Mouse (Mus musculus) spleen, adult 12 weeks (tissue): ENCODE measurements around the gene Exosc8.
"Not testable (repeated sequence)": the region's sequence is repeated elsewhere in the genome, so short reads cannot be mapped to it uniquely, and the experiment has no call there.

Source experiments
- DNase-seq: peaks from one replicate; pipeline ENCODE4 v3.0.0; 2022; ENCODE audit warnings: low spot score

The Exosc8 gene

GRCm38 (mm10) chr3:54735247-54736046, at the start of gene Exosc8, which contains the start of gene Alg5:
Gene Exosc8, minus strand, starts transcription at chr3:54735393.
Gene Alg5, plus strand, starts transcription at chr3:54735539.
- peak; percentile 94 for DNase-seq

DNA sequence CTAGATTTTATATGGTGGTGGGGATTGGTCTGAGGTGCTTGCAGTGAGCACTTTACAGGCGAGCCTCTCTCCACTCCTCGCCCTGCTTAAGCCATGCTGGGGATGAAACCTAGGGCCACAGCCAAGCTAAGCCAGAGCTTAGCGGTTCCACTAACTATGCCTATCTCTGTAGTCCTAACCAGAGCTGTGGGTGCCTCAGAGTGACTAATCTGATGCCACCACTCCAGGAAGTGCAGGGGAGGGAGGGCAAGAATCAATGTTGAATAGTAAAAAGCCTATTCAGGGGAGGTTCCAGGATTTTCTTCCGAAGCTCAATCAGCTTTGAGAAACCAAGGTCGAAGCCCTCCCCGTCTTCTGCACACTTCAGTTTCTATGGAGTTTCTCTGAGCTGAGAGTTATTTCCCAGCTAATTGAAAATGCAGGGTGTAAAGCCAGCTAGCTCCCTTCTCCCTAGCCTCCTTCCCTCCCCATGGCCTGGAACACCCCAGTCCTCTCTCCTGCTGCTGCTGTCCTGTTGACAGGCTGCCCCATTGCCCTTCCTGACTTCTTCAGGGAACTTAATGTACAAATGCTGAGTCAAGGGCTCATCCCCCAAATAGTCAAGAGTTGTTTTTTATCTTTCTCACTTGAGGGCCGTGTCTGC, 40.9 kb upstream of the Exosc8 start:
- DNase-seq, result no peak

DNA sequence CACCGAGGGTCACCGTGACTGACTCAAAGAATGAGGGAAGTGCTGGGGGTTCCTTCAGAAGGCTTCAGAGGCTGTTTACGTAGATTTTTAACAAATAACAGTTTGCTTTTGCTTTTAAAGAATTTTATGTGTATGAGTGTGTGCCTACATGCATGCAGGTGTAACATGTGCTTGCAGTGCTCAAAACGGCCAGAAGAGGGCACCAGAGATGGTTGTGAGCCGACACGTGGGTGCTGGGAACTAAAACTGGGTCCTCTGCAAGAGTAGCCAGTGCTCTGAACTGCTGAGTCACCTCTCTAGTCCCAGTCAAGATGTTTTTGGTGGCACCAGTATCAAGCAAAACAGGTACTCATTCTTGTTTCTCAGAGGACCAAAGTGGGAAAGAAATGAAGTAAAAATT, 38.4 kb upstream of the Exosc8 start:
- DNase-seq, result no peak

DNA sequence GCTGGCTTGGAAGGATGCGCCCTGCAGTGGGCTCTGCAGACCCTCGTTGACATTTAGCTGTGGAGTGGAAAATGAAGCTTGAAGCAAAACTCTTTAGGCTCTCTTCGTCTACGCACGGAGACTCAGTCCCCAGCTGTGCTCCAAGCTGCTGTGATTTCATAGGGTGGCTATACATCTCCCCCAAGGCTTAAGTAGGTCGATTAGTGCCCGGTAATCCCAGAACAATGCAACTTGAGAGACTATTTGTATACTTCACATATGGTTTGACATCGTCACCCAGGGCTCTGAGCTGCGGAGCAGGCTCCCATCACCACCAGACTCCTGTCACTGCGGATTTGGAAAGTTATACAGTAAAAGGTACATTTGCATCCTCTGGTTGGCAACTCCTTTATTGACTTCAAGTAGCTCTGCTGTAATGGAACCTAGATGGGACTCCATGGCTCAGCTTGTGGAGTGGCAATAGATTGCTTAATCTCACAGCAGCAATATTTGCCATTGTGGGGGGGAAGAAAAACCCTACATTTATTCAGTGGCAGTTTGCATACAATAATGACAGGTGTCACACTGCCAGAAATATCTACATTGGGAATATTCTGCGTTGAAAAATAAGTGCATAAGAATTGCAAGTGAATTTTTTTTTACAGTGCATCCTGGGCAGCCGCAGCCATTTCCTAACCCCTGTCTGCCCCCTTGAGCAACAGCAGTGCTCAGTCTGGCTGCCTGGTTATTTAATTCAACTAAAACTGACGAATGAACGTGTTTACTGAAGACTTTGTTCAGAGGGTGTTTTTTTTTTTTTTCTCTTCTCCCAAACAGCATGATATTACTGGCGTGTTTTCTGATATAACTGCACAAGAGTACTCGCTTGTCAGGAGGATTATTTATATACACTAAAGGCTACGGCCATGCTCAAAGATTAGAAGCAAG, 34.4 kb upstream of the Exosc8 start:
- DNase-seq, result no peak

GRCm38 (mm10) chr3:54768592-54768991, 33.4 kb upstream of the Exosc8 start:
- DNase-seq, result no peak

DNA sequence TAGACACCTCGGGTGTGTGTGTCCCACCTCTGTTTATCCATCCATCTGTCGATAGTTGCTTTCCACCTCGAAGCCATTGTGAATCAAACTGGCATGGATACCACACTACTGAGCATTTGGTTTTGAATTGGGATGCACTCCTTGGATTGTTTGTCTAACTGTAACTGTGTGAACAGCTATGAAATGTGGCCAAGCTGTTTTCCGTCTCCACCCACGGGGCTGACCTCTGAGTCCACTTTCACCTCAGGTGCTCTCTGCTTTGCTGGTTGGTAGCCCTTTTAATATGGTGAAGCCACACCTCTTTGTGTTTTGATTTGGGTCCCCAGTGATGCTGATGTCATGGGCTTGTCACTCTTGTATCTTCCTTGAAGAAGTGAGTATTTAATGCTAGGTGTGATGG, 31.6 kb upstream of the Exosc8 start:
- no peak for DNase-seq

GRCm38 (mm10) chr3:54766034-54766433, 30.8 kb upstream of the Exosc8 start:
- no peak for DNase-seq

- DNase-seq, result not testable (repeated sequence)
These were observed 30.3 kb upstream of the Exosc8 start for GRCm38 (mm10) chr3:54765521-54765920.

DNA sequence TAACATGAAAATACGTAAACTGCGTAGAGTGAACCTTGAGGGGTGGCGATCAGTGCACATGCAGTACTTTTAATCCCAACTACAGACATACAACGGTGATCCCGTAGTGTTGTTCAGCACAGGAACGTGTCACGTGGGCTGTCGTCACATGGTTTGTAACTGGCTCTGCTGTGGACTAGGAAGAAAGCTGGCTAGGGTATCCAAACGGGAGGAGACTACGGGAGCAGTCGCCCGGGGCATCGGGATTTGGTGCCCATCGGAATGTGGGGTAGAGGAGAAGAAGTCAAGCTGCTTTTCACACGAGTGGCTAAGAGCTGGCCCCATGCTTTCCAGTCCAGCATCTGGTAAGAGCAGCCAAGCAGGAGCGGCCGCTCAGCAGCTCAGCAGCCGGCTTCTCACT, 29.2 kb upstream of the Exosc8 start:
- no peak for DNase-seq

DNA sequence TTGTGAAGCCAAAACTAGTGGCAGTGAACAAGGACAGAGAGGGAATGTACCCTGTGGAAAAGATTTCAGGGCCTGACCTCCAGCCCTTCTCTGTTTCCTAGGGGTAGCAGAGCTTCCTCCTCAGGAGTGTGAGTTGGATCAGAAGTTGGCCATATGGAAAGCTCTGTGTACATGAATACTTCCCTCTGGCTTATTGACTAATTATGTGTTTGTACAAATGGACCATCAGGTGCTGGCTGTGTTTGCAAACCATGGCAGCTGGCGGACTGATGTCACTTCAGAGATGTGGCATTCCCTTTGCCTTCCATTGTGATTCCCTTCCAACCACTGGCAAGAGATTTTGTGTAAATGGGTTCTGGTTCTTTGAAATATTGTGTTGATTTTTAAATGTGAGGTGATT, 26.1 kb upstream of the Exosc8 start:
- DNase-seq, result no peak

GRCm38 (mm10) chr3:54760321-54761115, 25.3 kb upstream of the Exosc8 start:
- DNase-seq, result no peak

GRCm38 (mm10) chr3:54759211-54759610, 24.0 kb upstream of the Exosc8 start:
- no peak for DNase-seq

DNA sequence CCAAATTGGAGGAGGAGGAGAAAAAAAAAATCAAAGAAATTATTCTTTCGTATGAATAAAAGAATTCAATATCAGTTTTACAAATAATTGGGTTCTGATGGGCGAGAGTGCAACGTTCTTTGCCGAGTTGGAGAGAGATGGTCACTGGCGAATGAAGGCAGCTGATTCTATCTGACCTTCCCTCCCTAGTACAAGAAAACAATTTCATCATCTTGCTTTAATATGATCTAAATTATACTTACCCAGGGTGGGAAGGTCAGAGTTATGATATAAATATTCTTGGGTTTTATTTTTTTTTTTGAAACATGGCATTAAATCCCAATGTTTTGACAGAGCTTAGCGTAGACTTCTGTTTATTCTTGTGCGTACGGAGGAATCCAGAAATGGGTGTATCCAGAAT, 22.3 kb upstream of the Exosc8 start:
- DNase-seq, result no peak

DNA sequence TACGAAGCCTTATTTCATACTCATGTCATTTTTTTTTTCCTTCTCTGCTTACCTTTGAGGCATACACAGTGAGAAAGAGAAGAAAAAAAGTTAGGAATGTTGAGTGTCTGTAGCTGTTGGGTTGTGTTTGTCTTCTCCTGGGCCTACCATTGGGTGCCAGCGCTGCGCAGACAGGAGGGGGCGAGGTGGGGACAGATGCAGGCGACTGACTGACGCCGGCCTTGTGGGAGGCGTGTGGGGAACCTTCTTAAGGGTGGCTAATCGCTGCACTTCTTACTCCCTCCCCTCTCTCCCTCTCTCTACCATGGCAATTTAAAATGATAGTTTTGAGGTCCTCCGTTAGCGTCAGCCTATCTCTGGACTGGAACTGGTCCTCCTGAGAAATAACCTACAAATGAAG, 20.9 kb upstream of the Exosc8 start:
- DNase-seq, result no peak

- no peak for DNase-seq
These were observed 20.2 kb upstream of the Exosc8 start, which contains the start of gene Smad9 for GRCm38 (mm10) chr3:54755145-54756041. Gene Smad9, plus strand, starts transcription at chr3:54755582.

DNA sequence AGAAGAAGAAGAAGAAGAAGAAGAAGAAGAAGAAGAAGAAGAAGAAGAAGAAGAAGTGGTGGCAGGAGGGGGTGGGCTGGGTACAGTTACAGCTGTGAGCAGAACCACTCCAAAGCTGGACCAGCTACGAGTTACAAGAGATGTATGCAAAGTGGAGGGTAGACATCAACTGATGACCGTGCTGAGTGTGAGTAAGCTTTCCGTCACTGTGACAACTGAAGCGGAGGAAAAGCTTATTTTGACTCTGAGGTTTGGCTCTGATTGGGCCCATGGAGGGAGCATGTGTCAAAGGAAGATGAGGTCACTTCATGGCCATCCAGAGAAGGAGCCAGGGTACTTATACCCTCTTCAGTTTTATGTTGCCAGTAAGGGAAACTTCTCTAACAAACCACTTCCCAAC, 18.2 kb upstream of the Exosc8 start:
- DNase-seq, result no peak

DNA sequence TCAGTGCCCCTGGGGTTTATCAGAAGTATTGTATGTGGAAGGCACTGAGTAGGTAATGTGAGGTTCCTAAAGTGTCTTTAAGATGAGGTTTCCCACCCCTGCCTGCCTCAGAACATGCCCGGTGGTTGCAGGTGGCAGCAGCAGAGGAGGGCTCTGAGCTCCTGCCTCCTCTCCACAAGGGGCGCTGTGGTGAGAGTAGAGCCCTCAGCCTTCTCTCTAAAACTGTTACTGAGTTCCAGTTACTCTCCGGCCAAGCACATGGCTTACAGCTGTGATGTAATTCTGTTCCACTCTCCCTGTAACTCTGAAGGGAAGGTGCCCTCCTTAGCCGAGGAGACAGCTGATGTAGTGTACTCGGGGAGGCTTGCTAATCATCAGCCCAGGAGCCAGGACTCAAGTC, 10.6 kb upstream of the Exosc8 start:
- no peak for DNase-seq

DNA sequence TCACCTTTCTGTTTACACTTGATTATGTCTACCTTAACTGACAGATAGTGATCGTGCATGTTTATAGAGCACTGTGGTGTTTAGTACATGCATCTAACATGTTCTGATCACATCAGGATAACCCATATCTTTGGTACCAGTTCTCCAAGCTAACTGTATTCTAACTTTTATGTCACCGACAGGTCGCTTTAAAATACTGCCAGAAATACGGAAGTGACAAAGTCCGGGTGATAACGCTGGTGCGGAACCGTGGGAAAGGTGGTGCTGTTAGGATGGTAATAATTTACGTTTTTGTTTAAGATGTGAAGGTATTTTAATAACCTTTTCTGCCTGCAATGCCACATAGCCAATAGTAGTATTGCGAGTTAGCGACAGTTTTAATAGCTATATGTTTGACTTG, 6.8 kb upstream of the Exosc8 start:
- no peak for DNase-seq

DNA sequence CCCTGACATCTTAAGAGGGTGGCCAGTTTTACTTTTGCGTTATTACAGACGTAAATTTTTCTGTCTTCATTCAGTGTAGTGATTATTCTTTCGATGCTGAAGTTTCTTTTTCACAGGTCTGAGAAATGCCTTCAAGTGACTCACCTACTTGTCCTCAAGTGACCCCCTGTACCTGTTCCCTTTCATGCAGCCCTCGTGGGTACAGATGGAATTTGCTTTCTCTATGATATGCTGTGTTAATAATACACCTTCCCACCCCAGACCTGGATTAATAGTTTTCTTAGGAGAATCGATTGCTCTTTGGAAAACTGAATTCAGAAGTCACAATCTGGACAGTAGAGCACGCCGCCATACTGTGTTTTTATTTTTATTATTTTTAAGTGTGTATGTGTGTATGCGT, 2.1 kb upstream of the Exosc8 start:
- DNase-seq, result no peak

GRCm38 (mm10) chr3:54736101-54736927, 1.1 kb upstream of the Exosc8 start:
- no peak for DNase-seq
